ENCODE assay signal across 8 mouse cellular contexts in genomic region chr4:141301116-141301553, GRCm38 (mm10). TPM values are rescaled to one million over a fixed set of nuclear protein-coding genes. Genes with fewer than 3 reads are reported as not detected.
DNase-seq lines count a peak whose midpoint lies in the region; ATAC-seq and TF ChIP-seq lines count a peak whose summit lies in the region.

Gene Epha2, plus strand, starts transcription at chr4:141301240.

- H3K9me3 ChIP-seq in forebrain, embryonic 10.5 days: no peaks in the 10 kb centered on the region
- H3K9me3 ChIP-seq in heart, embryonic 15.5 days (replicated peaks): no peaks in the 10 kb centered on the region
- H3K9me3 ChIP-seq in liver, embryonic 12.5 days (replicated peaks): no peaks in the 10 kb centered on the region
- H3K9me3 ChIP-seq in neural tube, embryonic 12.5 days: no peaks in the 10 kb centered on the region

- peak; percentile 76 for DNase-seq in 416B (ENCODE audit: low read depth)
- DNase-seq in forebrain, embryonic 10.5 days (ENCODE audit: extremely low spot score, low spot score): peak; percentile 88
- DNase-seq in kidney, postnatal 25 days: peak; percentile 95 to 98
- DNase-seq in testis, postnatal 10 days (ENCODE audit: low spot score): peak; percentile 92

- no peaks in the 10 kb centered on the region for H3K4me1 ChIP-seq in bone marrow macrophage, adult 2 months (ENCODE audit: control insufficient read depth, insufficient read depth, low read length)
- H3K4me1 ChIP-seq in forebrain, embryonic 10.5 days: peaks cover 56% of the 10 kb centered on the region
- H3K4me1 ChIP-seq in heart, embryonic 15.5 days (replicated peaks): peaks cover 36% of the 10 kb centered on the region
- H3K4me1 ChIP-seq in liver, embryonic 12.5 days: peaks cover 21% of the 10 kb centered on the region
- peaks cover 32% of the 10 kb centered on the region for H3K4me1 ChIP-seq in neural tube, embryonic 12.5 days

- H3K4me3 ChIP-seq in bone marrow macrophage, adult 2 months (ENCODE audit: insufficient read depth, low read length): peak within 1 kb of the TSS; percentile 59
- peak within 1 kb of the TSS; percentile 84 for H3K4me3 ChIP-seq in forebrain, embryonic 10.5 days
- peak within 1 kb of the TSS; percentile 83 for H3K4me3 ChIP-seq in heart, embryonic 15.5 days
- H3K4me3 ChIP-seq in liver, embryonic 12.5 days: peak within 1 kb of the TSS; percentile 59
- H3K4me3 ChIP-seq in neural tube, embryonic 12.5 days: peak within 1 kb of the TSS; percentile 57

- H3K27me3 ChIP-seq in forebrain, embryonic 10.5 days (ENCODE audit: poor library complexity, severe bottlenecking): peaks cover 88% of the 10 kb centered on the region
- peaks cover 9% of the 10 kb centered on the region for H3K27me3 ChIP-seq in heart, embryonic 15.5 days
- H3K27me3 ChIP-seq in liver, embryonic 12.5 days (replicated peaks): peaks cover 85% of the 10 kb centered on the region
- peaks cover 59% of the 10 kb centered on the region for H3K27me3 ChIP-seq in neural tube, embryonic 12.5 days (replicated peaks)

- no peaks in the 10 kb centered on the region for H3K36me3 ChIP-seq in forebrain, embryonic 10.5 days (replicated peaks)
- H3K36me3 ChIP-seq in heart, embryonic 15.5 days: no peaks in the 10 kb centered on the region
- no peaks in the 10 kb centered on the region for H3K36me3 ChIP-seq in liver, embryonic 12.5 days
- H3K36me3 ChIP-seq in neural tube, embryonic 12.5 days: no peaks in the 10 kb centered on the region

- H3K27ac ChIP-seq in bone marrow macrophage, adult 2 months (ENCODE audit: insufficient read depth, low read depth, low read length): no peak within 1 kb of the TSS
- peak within 1 kb of the TSS; percentile 83 for H3K27ac ChIP-seq in forebrain, embryonic 10.5 days
- peak within 1 kb of the TSS; percentile 70 for H3K27ac ChIP-seq in heart, embryonic 15.5 days
- no peak within 1 kb of the TSS for H3K27ac ChIP-seq in liver, embryonic 12.5 days
- H3K27ac ChIP-seq in neural tube, embryonic 12.5 days: no peak within 1 kb of the TSS

- TF ChIP-seq POLR2A in bone marrow macrophage, adult 2 months (IDR thresholded peaks at IDR 0.05; ENCODE audit: borderline replicate concordance, low read depth, low read length): no peak

- H3K4me2 ChIP-seq in heart, embryonic 15.5 days: peak within 1 kb of the TSS; percentile 95
- H3K4me2 ChIP-seq in liver, embryonic 12.5 days: peak within 1 kb of the TSS; percentile 61
- H3K4me2 ChIP-seq in neural tube, embryonic 12.5 days (replicated peaks): peak within 1 kb of the TSS; percentile 97

- no peak for TF ChIP-seq CTCF in bone marrow macrophage, adult 2 months (IDR thresholded peaks at IDR 0.05; ENCODE audit: low read depth, low read length)

- ATAC-seq in heart, embryonic 15.5 days (replicated peaks; ENCODE audit: insufficient number of reproducible peaks, insufficient read depth, low FRiP score, low read depth): peak; percentile 60
- ATAC-seq in liver, embryonic 12.5 days: peak; percentile 35; the same call in 1 of the 2 replicates
- peak; percentile 54; the same call in 1 of the 2 replicates for ATAC-seq in neural tube, embryonic 12.5 days (ENCODE audit: low FRiP score, low read depth)

- whole genome bisulfite sequencing in forebrain, embryonic 10.5 days: under 1% methylated on average over 35 of the region's 35 CpGs
- WGBS in heart, embryonic 15.5 days: 1% methylated on average over 35 of the region's 35 CpGs
- 1% methylated on average over 28 of the region's 35 CpGs for WGBS in liver, embryonic 12.5 days (ENCODE audit: insufficient replicate concordance)
- WGBS in neural tube, embryonic 12.5 days: under 1% methylated on average over 35 of the region's 35 CpGs

- peak within 1 kb of the TSS; percentile 74 for H3K9ac ChIP-seq in heart, embryonic 15.5 days
- peak within 1 kb of the TSS; percentile 64 for H3K9ac ChIP-seq in liver, embryonic 12.5 days
- peak within 1 kb of the TSS; percentile 64 for H3K9ac ChIP-seq in neural tube, embryonic 12.5 days

RNA-seq across cellular contexts. Expression of gene Epha2, which starts in this region (rescaled TPM):
- polyA plus RNA-seq in bone marrow macrophage, adult 2 months (2012; ENCODE audit: insufficient read depth, insufficient read length, missing spikeins): 0.13 and 0.80 TPM in 2 replicates
- polyA plus RNA-seq in forebrain, embryonic 10.5 days (2016; fragmentation: Nextera tagmentation; extraction: Ambion mirVana): 3.3 and 3.7 TPM in 2 replicates
- 2.7 and 4.2 TPM in 2 replicates for polyA plus RNA-seq in heart, embryonic 15.5 days (2015; fragmentation: Nextera tagmentation; extraction: Ambion mirVana)
- 2.1 TPM in 2 replicates for polyA plus RNA-seq in liver, embryonic 12.5 days (2016; fragmentation: Nextera tagmentation; extraction: Ambion mirVana)
- polyA plus RNA-seq in neural tube, embryonic 12.5 days (2016; fragmentation: Nextera tagmentation; extraction: Ambion mirVana): 2.7 and 3.0 TPM in 2 replicates

Comparison
In these comparisons a context has a peak if more than half of its experiments do, and no peak if none do; other contexts are left out.
1. H3K27ac ChIP-seq: peak in forebrain, embryonic 10.5 days (single experiment) and heart, embryonic 15.5 days (single experiment); none in bone marrow macrophage, adult 2 months (single experiment), liver, embryonic 12.5 days (single experiment) and neural tube, embryonic 12.5 days (single experiment).
2. Peak in every context shown above with its lines, with median percentiles within 50 percentile points of each other: DNase-seq, H3K4me3 ChIP-seq, ATAC-seq, H3K4me2 ChIP-seq and H3K9ac ChIP-seq.